Mouse (Mus musculus) kidney, postnatal 0 days (tissue): ENCODE measurements around the gene Gm45021. TPM values are rescaled to one million over a fixed set of nuclear protein-coding genes. Genes with fewer than 3 reads are reported as not detected.

Experiments
- ATAC-seq: fragments of 200-750 bp; cut with Nextera tagmentation; replicated peaks from 2 replicates; pipeline ENCODE4 v1.8.0; 2017; ENCODE audit warnings: low read depth, moderate number of reproducible peaks, moderate TSS enrichment, moderate library complexity; ENCODE audit not compliant: low FRiP score
- DNase-seq: peaks from one replicate; pipeline ENCODE4 v3.0.0-alpha.2; 2016; ENCODE audit warnings: low spot score
- H3K27ac ChIP-seq: fragments of 300-500 bp; sonication (generic); 2 replicates; pipeline ENCODE4 v1.5.1; 2014; ENCODE audit warnings: mild to moderate bottlenecking
- H3K27me3 ChIP-seq: fragments of 300-500 bp; sonication (generic); 2 replicates; pipeline ENCODE4 v1.6.1; 2014; ENCODE audit warnings: low read length, mixed read lengths; ENCODE audit not compliant: insufficient read depth
- H3K36me3 ChIP-seq: fragments of 300-500 bp; sonication (generic); 2 replicates; pipeline ENCODE4 v1.6.1; 2014; ENCODE audit warnings: low read length, mixed read lengths; ENCODE audit not compliant: insufficient read depth
- H3K4me1 ChIP-seq: fragments of 300-500 bp; sonication (generic); replicated peaks from 2 replicates; pipeline ENCODE4 v1.6.1; 2014; ENCODE audit warnings: antibody characterized with exemption, low read length, mixed read lengths; ENCODE audit not compliant: insufficient read depth
- H3K4me2 ChIP-seq: fragments of 300-500 bp; sonication (generic); 2 replicates; pipeline ENCODE4 v1.6.1; 2014; ENCODE audit warnings: mild to moderate bottlenecking, low read length, moderate library complexity, mixed read lengths
- H3K4me3 ChIP-seq: fragments of 300-500 bp; sonication (generic); replicated peaks from 2 replicates; pipeline ENCODE4 v1.5.1; 2014; ENCODE audit warnings: low read depth, low read length
- H3K9ac ChIP-seq: fragments of 300-500 bp; sonication (generic); 2 replicates; pipeline ENCODE4 v1.6.1; 2014; ENCODE audit warnings: low read depth, low read length
- H3K9me3 ChIP-seq: fragments of 300-500 bp; sonication (generic); replicated peaks from 2 replicates; pipeline ENCODE4 v1.6.1; 2016; ENCODE audit warnings: low read length, inconsistent platforms, mixed read lengths
- CTCF ChIP-seq: IDR thresholded peaks from 2 replicates; pipeline ENCODE4 v1.5.1; 2016; ENCODE audit warnings: antibody characterized with exemption, low read depth, mild to moderate bottlenecking, moderate library complexity
- WGBS: fragments of 180-500 bp; shearing (Covaris S2); extraction: QIAGEN DNeasy Blood & Tissue Kit; methylation state at CpG from one replicate; pipeline ENCODE4 v1.1.7; 2014; 5-methylcytosine and 5-hydroxymethylcytosine counted together
- polyA plus RNA-seq: library from polyadenylated mRNA; unstranded; fragments of >200 nt; fragmentation: Nextera tagmentation; extraction: Ambion mirVana; gene quantifications from 2 replicates; pipeline ENCODE4 v1.2.1, GENCODE M21; 2015

Gm45021 gene
- polyA plus RNA-seq, 1 experiment from 2014 or later: 0.38 TPM

- peak; percentile 78 for TF ChIP-seq CTCF
- DNase-seq (peak; percentile 47), ATAC-seq (no peak)
- Histone ChIP-seq H3K9me3 (no peaks in the 10 kb centered on the region), H3K27me3 (no peaks in the 10 kb centered on the region), H3K27ac (no peak overlapping the region), H3K36me3 (no peaks in the 10 kb centered on the region), H3K9ac (no peak overlapping the region), H3K4me2 (no peak overlapping the region), H3K4me1 (0 out of 2 replicates have a peak, but pooled peaks cover 5% of the 10 kb centered on the region), H3K4me3 (no peak overlapping the region)
- 38% methylated on average over 1 of the region's 1 CpGs for WGBS
Measured at GRCm38 (mm10) chr6:48546271-48546670, 43.1 kb upstream of the Gm45021 start.

DNA sequence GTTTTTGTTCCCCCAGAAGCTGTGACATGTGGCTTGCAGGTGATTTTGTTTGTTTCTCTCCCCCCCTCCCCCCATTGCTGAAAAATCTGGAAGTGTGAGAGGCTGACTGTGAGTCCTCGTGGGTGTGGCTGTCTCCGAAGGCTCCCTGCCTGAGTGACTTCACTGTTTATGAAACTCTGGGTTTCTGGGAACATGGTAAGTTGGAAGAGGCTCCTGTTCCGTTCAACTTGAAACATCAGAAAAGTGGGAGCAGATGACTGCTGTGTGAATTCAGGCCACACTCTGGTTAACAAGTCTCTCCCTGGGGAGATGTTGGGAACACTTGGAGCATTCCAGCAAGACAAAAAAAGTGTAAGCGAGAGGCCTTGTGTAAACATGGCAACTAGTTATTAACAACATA is 42.6 kb upstream of the Gm45021 start:
- Histone ChIP-seq H3K9ac (no peak overlapping the region), H3K36me3 (no peaks in the 10 kb centered on the region), H3K4me1 (0 out of 2 replicates have a peak, but pooled peaks cover 2% of the 10 kb centered on the region), H3K27ac (no peak overlapping the region), H3K9me3 (no peaks in the 10 kb centered on the region), H3K4me3 (no peak overlapping the region), H3K4me2 (no peak overlapping the region), H3K27me3 (no peaks in the 10 kb centered on the region)
- TF ChIP-seq CTCF: no peak
- DNase-seq: no peak
- WGBS: 49% methylated on average over 4 of the region's 4 CpGs
- no peak for ATAC-seq

GRCm38 (mm10) chr6:48548314-48548713 is 41.1 kb upstream of the Gm45021 start:
- H3K9ac ChIP-seq: no peak overlapping the region
- H3K4me1 ChIP-seq: no peaks in the 10 kb centered on the region
- TF ChIP-seq CTCF: no peak
- 72% methylated on average over 6 of the region's 6 CpGs for WGBS
- no peak overlapping the region for H3K4me2 ChIP-seq
- H3K36me3 ChIP-seq: no peaks in the 10 kb centered on the region
- H3K4me3 ChIP-seq: no peak overlapping the region
- no peak for ATAC-seq
- H3K9me3 ChIP-seq: no peaks in the 10 kb centered on the region
- no peak overlapping the region for H3K27ac ChIP-seq
- DNase-seq: no peak
- H3K27me3 ChIP-seq: no peaks in the 10 kb centered on the region

DNA sequence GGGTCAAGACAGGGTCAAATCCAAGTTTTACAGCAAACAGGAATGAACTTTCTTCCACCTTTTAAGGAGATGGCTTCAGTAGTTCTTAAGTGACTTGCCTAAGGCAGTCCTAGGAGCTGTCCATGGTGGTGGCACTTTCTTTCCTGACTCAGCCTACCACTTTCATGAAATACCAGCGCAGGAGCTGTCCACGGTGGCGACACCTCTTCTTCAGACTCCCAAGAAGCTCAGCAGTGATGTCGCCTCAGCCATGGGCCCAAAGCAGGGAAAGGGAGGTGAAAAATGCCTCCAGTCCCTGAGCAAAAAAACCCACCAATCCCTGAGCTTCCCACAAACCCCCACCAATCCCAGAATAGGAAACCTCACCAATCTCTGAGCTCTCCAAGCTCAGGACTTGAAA is 36.5 kb upstream of the Gm45021 start:
- Histone ChIP-seq H3K9ac (no peak overlapping the region), H3K4me3 (no peak overlapping the region), H3K4me1 (peaks cover 3% of the 10 kb centered on the region; the same call in 1 of the 2 replicates), H3K4me2 (no peak overlapping the region), H3K27ac (no peak overlapping the region), H3K36me3 (no peaks in the 10 kb centered on the region), H3K27me3 (no peaks in the 10 kb centered on the region), H3K9me3 (no peaks in the 10 kb centered on the region)
- no peak for ATAC-seq
- no peak for DNase-seq
- WGBS: 73% methylated on average over 4 of the region's 4 CpGs
- TF ChIP-seq CTCF: no peak

DNA sequence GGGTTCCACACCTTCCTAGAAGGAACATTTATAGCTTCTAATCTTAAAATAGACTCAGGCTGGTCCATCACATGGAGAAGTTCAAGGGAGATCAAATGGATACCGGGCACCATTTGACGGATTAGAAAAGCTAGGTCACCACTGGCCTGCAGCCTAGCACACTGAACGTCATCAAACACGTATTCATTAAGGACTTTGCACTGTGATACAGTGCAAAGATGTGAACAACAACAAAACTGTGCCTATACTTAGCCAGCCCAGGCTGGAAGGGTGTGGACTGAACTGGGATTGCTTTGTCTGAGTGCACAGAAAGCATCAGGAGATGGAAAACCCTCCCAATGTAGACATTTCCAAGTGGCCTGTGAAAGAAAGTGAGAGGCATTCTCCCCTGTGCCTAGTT is 35.6 kb upstream of the Gm45021 start:
- DNase-seq (no peak), ATAC-seq (0 out of 2 replicates have a peak, but pooled peaks have one; percentile 27)
- peaks cover 3% of the 10 kb centered on the region; the same call in 1 of the 2 replicates for H3K4me1 ChIP-seq
- H3K27me3 ChIP-seq: no peaks in the 10 kb centered on the region
- H3K9me3 ChIP-seq: no peaks in the 10 kb centered on the region
- H3K4me2 ChIP-seq: peak overlapping the region; percentile 76
- TF ChIP-seq CTCF: no peak
- H3K4me3 ChIP-seq: no peak overlapping the region
- WGBS: 77% methylated on average over 4 of the region's 4 CpGs
- peak overlapping the region; percentile 98 for H3K27ac ChIP-seq
- H3K9ac ChIP-seq: peak overlapping the region; percentile 69; the same call in 1 of the 2 replicates
- H3K36me3 ChIP-seq: peaks cover 3% of the 10 kb centered on the region; the same call in 1 of the 2 replicates

- peak; percentile 92 for ATAC-seq
- Histone ChIP-seq H3K9me3 (no peaks in the 10 kb centered on the region), H3K4me1 (peaks cover 3% of the 10 kb centered on the region; the same call in 1 of the 2 replicates), H3K27ac (peak within 1 kb of the TSS; percentile 98), H3K9ac (peak within 1 kb of the TSS; percentile 69), H3K4me3 (peak within 1 kb of the TSS; percentile 46), H3K4me2 (peak within 1 kb of the TSS; percentile 76), H3K36me3 (peaks cover 3% of the 10 kb centered on the region; the same call in 1 of the 2 replicates), H3K27me3 (no peaks in the 10 kb centered on the region)
- 1% methylated on average over 39 of the region's 39 CpGs for WGBS
- DNase-seq: peak; percentile 98
- no peak for TF ChIP-seq CTCF
Measured at GRCm38 (mm10) chr6:48554280-48555103, 34.9 kb upstream of the Gm45021 start, which contains the start of gene Lrrc61. Gene Lrrc61, plus strand, starts transcription at chr6:48554796.
